Mouse (Mus musculus): Measurements from ENCODE around the gene Rplp2.

DNA sequence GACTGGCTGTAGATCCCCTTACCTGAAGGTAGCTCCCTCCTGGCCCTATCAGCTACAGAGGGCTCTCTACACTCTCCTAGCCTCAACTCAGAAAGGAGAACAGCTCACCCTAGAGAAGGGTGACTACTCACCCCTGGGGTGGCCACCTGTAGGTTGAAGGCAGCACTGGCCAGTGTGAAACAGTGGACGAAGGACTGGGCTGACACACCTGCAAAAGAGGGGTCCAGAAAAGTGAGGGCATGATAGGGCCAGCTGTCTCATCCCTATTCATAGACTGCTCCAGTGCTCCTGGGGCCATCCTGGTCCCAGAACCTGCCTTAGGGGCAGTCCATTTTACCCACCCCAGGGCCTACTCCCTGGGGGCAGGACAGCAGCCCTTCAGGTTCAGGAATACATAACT is 35.5 kb upstream of the Rplp2 start:
- TF ChIP-seq CTCF (IDR thresholded peaks at IDR 0.05; ENCODE audit: borderline replicate concordance, extremely low read depth, insufficient read depth, insufficient read length) (no peak), POLR2A (IDR thresholded peaks at IDR 0.05; ENCODE audit: borderline replicate concordance, extremely low read depth, insufficient read depth, insufficient read length, poor library complexity, severe bottlenecking) (no peak)
